ENCODE assay signal across 13 mouse cellular contexts in genomic region chr2:77313846-77314245, GRCm38 (mm10).
"Had no signal": no experiment of that assay in that cellular context is flagged by ENCODE, and none has a peak within 500 bp of the region (broad histone marks: within the 10 kb centered on the region; RNA-seq: fewer than 3 reads in every experiment).

No protein-coding gene starts in this region.

- H3K9ac ChIP-seq: liver, embryonic 15.5 days; midbrain, embryonic 13.5 days; neural tube, embryonic 15.5 days had no signal

- H3K4me1 ChIP-seq: limb, embryonic 10.5 days; liver, embryonic 15.5 days; neural tube, embryonic 15.5 days had no signal

- H3K4me3 ChIP-seq: limb, embryonic 10.5 days; liver, embryonic 15.5 days; midbrain, embryonic 13.5 days; myocyte; neural tube, embryonic 15.5 days had no signal

- H3K36me3 ChIP-seq: limb, embryonic 10.5 days; liver, embryonic 15.5 days; midbrain, embryonic 13.5 days; neural tube, embryonic 15.5 days had no signal

- H3K9me3 ChIP-seq: limb, embryonic 10.5 days; liver, embryonic 15.5 days; midbrain, embryonic 13.5 days; neural tube, embryonic 15.5 days had no signal

- H3K27ac ChIP-seq: limb, embryonic 10.5 days; liver, embryonic 15.5 days; midbrain, embryonic 13.5 days; neural tube, embryonic 15.5 days; stomach, postnatal 0 days had no signal

- DNase-seq: kidney, postnatal 10 days; kidney, postnatal 4 days; lung, adult 2 months; lung, postnatal 36 days; right cerebral cortex, adult 18-20 months; right cerebral cortex, postnatal 25 days; thymus, postnatal 36 days had no signal

- H3K27me3 ChIP-seq: liver, embryonic 15.5 days; midbrain, embryonic 13.5 days; neural tube, embryonic 15.5 days had no signal
